Mouse (Mus musculus) liver, adult 2 months (tissue): ENCODE data around the gene Serpinb5. TPM values are rescaled to one million over a fixed set of nuclear protein-coding genes. Genes with fewer than 3 reads are reported as not detected.
A peak's percentile ranks its signal among the peaks of the same experiment; 100 is the strongest.
"Not testable (repeated sequence)": the region's sequence is repeated elsewhere in the genome, so short reads cannot be mapped to it uniquely, and the experiment has no call there.

Source experiments
- DNase-seq: peaks from one replicate; pipeline ENCODE4 v3.0.0-alpha.2; 2011; ENCODE audit warnings: low read depth, low spot score; ENCODE audit errors: extremely low read depth
- H3K27ac ChIP-seq: fragments of 200-500 bp; replicated peaks from 2 replicates; pipeline ENCODE4 v1.5.1; 2012; ENCODE audit warnings: low read depth, mild to moderate bottlenecking, control low read depth, inconsistent platforms, low read length; ENCODE audit not compliant: insufficient read depth
- H3K27me3 ChIP-seq: fragments of 200-500 bp; 2 replicates; pipeline ENCODE4 v1.6.1; 2012; ENCODE audit warnings: mild to moderate bottlenecking, moderate library complexity, low read length, inconsistent platforms; ENCODE audit not compliant: control insufficient read depth, insufficient read depth
- H3K36me3 ChIP-seq: fragments of 200-500 bp; 2 replicates; pipeline ENCODE4 v1.6.1; 2012; ENCODE audit warnings: low read length, inconsistent platforms; ENCODE audit not compliant: control insufficient read depth, insufficient read depth
- H3K4me1 ChIP-seq: fragments of 200-500 bp; 2 replicates; pipeline ENCODE4 v1.6.1; 2011; ENCODE audit warnings: low read length; ENCODE audit not compliant: control insufficient read depth, insufficient read depth
- H3K4me3 ChIP-seq: fragments of 200-500 bp; 2 replicates; pipeline ENCODE4 v1.5.1; 2011; ENCODE audit warnings: low read depth, mild to moderate bottlenecking, control low read depth, low read length, moderate library complexity; ENCODE audit not compliant: insufficient read depth
- H3K79me2 ChIP-seq: fragments of 200-500 bp; 2 replicates; pipeline ENCODE4 v1.6.1; 2012; ENCODE audit warnings: inconsistent platforms, mild to moderate bottlenecking, low read length, moderate library complexity; ENCODE audit not compliant: control insufficient read depth, insufficient read depth
- H3K9ac ChIP-seq: fragments of 200-500 bp; 2 replicates; pipeline ENCODE4 v1.6.1; 2012; ENCODE audit warnings: low read depth, mild to moderate bottlenecking, control low read depth, inconsistent platforms, low read length
- CTCF ChIP-seq: fragments of 200-500 bp; IDR thresholded peaks from 2 replicates; pipeline ENCODE4 v1.5.1; 2011; ENCODE audit warnings: low read depth, low read length, control low read depth
- POLR2A ChIP-seq: fragments of 200-500 bp; IDR thresholded peaks from 2 replicates; pipeline ENCODE4 v1.6.1; 2011; ENCODE audit warnings: low read length, control low read depth; ENCODE audit not compliant: insufficient read depth; ENCODE audit errors: extremely low read depth
- WGBS: fragments of 180-500 bp; shearing (Covaris S2); methylation state at CpG from one replicate; pipeline ENCODE4 v1.1.7; 2018; 5-methylcytosine and 5-hydroxymethylcytosine counted together
- polyA plus RNA-seq: library from polyadenylated mRNA; depleted of rRNA; stranded (reverse); fragments of >200 nt; gene quantifications from 2 replicates; pipeline ENCODE4 v1.2.3, GENCODE M21; 2012
- total RNA-seq: library from RNA; depleted of rRNA; stranded (reverse); fragments of >200 nt; gene quantifications from 2 replicates; pipeline ENCODE4 v1.2.3, GENCODE M21; 2014

Serpinb5 gene
- total and polyA plus RNA-seq, 2 experiments: not detected

- Histone ChIP-seq H3K9ac (no peak overlapping the region), H3K27ac (no peak overlapping the region), H3K27me3 (no peaks in the 10 kb centered on the region), H3K4me3 (no peak overlapping the region), H3K79me2 (no peaks in the 10 kb centered on the region), H3K4me1 (no peaks in the 10 kb centered on the region), H3K36me3 (no peaks in the 10 kb centered on the region)
- TF ChIP-seq POLR2A (no peak), CTCF (no peak)
- 58% methylated on average over 3 of the region's 3 CpGs for WGBS
- DNase-seq: peak; percentile 44
Measured at GRCm38 (mm10) chr1:106876147-106876546, 15.2 kb downstream of the Serpinb5 start.

DNA sequence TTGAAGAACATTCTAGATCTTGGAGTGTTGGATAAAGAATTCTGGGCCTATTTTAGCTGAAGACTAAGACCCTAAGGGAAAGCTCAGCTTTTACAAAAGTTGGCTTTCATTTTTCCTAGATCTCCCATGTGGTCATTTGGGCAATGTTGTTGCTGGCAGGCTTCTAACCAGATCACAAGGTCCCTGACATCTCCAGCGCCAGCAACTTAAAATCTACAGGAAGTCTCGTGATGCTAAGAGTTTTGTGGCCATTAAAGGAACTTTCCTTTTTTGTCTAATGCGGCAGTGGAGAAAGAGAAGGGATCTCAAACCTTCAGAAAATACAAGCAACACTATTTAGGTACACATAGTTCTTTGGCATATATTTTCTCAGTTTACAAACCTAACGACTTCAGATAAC is 21.8 kb downstream of the Serpinb5 start:
- Histone ChIP-seq H3K79me2 (no peaks in the 10 kb centered on the region), H3K9ac (no peak overlapping the region), H3K4me3 (no peak overlapping the region), H3K4me1 (no peaks in the 10 kb centered on the region), H3K36me3 (no peaks in the 10 kb centered on the region), H3K27ac (no peak overlapping the region), H3K27me3 (no peaks in the 10 kb centered on the region)
- no peak for TF ChIP-seq POLR2A
- WGBS: 54% methylated on average over 4 of the region's 4 CpGs
- peak; percentile 13 for DNase-seq

DNA sequence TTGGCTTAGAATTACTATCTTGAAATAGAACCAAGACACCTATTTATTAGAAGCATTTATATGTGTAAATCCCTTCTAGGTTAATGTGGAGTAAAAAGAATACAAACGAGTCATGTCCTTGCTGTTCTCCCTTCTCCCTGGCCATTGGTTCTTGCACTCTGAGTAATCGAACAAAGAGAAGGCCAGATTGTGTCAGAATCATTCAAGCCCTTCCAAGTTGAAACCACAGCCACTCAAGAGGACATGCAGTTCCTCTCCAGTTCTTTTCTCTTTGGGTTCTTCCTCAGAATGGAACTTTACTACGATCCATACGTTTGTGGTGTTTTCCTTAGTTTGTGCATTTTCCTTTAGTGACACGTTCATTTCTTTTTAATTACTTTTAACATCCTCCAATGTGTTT is 22.4 kb downstream of the Serpinb5 start:
- Histone ChIP-seq H3K4me3 (no peak overlapping the region), H3K27me3 (no peaks in the 10 kb centered on the region), H3K79me2 (no peaks in the 10 kb centered on the region), H3K4me1 (no peaks in the 10 kb centered on the region), H3K36me3 (no peaks in the 10 kb centered on the region), H3K9ac (no peak overlapping the region), H3K27ac (no peak overlapping the region)
- no peak for DNase-seq
- TF ChIP-seq CTCF (no peak), POLR2A (no peak)
- WGBS: 57% methylated on average over 5 of the region's 5 CpGs

DNA sequence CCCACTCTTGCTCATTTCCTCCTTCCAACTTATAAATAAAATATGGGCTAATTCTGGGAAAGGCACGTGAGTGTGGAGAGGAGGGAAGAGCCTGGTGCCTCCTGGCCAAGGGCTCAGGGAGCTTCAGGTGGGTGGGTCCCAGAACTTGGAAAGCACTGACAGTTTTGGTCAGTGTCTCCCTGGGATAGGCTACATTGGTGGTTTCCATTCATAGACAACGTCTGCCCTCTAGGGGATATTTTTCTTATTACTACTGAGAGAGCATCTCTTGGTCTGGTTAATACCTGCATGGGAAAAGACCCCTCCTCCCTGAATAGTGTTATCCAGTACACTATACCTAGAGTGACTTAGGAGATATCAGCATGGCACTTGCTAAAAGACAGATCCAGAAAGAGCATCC is 22.8 kb downstream of the Serpinb5 start:
- Histone ChIP-seq H3K79me2 (no peaks in the 10 kb centered on the region), H3K9ac (no peak overlapping the region), H3K4me3 (no peak overlapping the region), H3K36me3 (no peaks in the 10 kb centered on the region), H3K27ac (no peak overlapping the region), H3K27me3 (no peaks in the 10 kb centered on the region), H3K4me1 (no peaks in the 10 kb centered on the region)
- WGBS: 3% methylated on average over 2 of the region's 2 CpGs
- TF ChIP-seq POLR2A (no peak), CTCF (no peak)
- no peak for DNase-seq

DNA sequence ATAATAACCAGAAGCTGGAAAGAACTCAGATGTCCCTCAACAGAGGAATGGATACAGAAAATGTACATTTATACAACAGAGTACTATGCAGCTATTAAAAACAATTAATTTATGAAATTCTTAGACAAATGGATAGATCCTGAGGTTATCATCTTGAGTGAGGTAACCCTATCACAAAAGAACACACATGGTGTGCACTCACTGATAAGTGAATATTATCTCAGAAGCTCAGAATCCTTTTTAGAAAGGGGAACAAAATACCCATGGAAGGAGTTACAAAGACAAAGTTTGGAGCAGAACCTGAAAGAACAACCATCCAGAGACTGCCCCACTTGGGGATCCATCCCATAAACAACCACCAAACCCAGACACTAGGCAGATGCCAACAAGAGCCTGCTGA is 34.2 kb downstream of the Serpinb5 start:
- H3K4me1 ChIP-seq, H3K27me3 ChIP-seq, H3K27ac ChIP-seq, H3K9ac ChIP-seq, H3K79me2 ChIP-seq, DNase-seq, H3K36me3 ChIP-seq, H3K4me3 ChIP-seq: not testable (repeated sequence)

DNA sequence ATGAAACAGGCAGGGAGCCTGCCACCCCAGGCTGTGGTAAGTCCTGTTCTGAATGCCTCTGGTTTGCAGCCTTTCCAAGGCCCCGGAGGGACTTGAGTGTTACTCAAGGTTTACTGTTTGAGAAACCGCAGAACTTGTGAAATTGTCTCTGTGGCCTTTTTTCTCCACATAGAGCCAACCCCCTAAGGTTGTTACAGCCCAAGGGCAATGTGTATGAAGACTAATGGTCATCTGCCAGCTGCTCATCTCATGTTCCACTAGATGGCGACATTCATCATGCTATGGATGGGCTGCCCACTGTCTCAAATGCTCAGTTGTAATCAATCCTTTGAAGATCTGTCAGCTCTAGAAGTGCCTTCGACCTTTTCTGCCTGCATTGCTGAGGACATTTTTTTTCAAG is 40.4 kb downstream of the Serpinb5 start:
- Histone ChIP-seq H3K36me3 (no peaks in the 10 kb centered on the region), H3K27me3 (no peaks in the 10 kb centered on the region), H3K4me3 (no peak overlapping the region), H3K9ac (no peak overlapping the region), H3K4me1 (no peaks in the 10 kb centered on the region), H3K79me2 (no peaks in the 10 kb centered on the region), H3K27ac (no peak overlapping the region)
- no peak for DNase-seq
- TF ChIP-seq CTCF (peak; percentile 25; the same call in 1 of the 2 replicates), POLR2A (no peak)
- 26% methylated on average over 4 of the region's 4 CpGs for WGBS
